Mouse (Mus musculus): Measurements from ENCODE around the gene Eno1. TPM values are rescaled to one million over a fixed set of nuclear protein-coding genes. Genes with fewer than 3 reads are reported as not detected.

The Eno1 gene
- polyA plus RNA-seq, 1 experiment from 2014 or later, result 1,672 TPM

DNA sequence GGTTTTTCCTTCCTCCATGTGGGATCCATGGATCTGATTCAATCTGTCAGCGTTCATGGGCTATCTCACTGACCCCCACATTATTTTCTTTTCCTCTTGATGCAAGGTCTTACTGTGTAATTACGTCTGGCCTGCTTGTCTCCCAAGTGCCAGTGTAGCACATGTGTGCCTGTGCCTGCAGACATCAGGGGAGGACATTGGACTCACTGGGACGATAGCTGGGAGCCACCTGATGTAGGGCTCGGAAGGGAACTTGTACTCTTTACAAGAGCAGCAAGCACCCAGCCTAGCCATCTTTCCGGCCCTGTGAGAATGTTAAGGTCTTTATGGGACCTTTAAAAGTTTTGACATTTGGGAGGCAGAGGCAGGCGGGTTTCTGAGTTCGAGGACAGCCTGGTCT is 58.3 kb downstream of the Eno1 start:
- Histone ChIP-seq H3K27me3 (ENCODE audit: control insufficient read depth, insufficient read depth, low read length) (no peaks in the 10 kb centered on the region), H3K27ac (ENCODE audit: low read length) (no peak overlapping the region), H3K9ac (ENCODE audit: low read length) (no peak overlapping the region), H3K4me3 (ENCODE audit: low read length) (no peak overlapping the region), H3K36me3 (ENCODE audit: control insufficient read depth, insufficient read depth) (peaks cover 4% of the 10 kb centered on the region; the same call in 1 of the 2 replicates), H3K9me3 (replicated peaks; ENCODE audit: control insufficient read depth, low read length) (0 out of 2 replicates have a peak, but pooled peaks cover 2% of the 10 kb centered on the region), H3K4me2 (ENCODE audit: low read depth, low read length) (no peak overlapping the region), H3K4me1 (ENCODE audit: control insufficient read depth, insufficient read depth, low read length) (0 out of 2 replicates have a peak, but pooled peaks cover 2% of the 10 kb centered on the region)
- WGBS, result 93% methylated on average over 7 of the region's 7 CpGs
- no peak for ATAC-seq (replicated peaks; ENCODE audit: extremely low read depth, insufficient read depth, low FRiP score)

DNA sequence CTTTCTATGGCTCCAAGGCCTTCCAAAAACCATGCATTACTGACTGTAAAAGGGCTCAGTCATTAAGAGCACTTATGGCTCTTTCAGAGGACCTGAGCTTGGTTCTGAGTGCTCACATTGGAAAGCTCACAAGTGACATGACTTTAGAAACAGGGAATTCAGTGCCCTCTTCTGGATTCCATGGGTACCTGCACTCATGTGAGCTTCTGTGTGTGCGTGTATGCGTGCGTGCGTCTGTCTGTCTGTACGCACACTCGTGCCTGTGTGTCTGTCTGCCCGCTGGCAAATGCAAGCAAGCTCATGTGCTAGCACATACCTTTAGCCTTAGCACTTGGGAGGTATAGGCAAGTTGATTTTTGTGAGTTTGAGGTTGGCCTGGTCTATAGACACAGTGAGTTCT is 59.4 kb downstream of the Eno1 start:
- Histone ChIP-seq H3K9me3 (replicated peaks; ENCODE audit: control insufficient read depth, low read length) (0 out of 2 replicates have a peak, but pooled peaks cover 2% of the 10 kb centered on the region), H3K27ac (ENCODE audit: low read length) (no peak overlapping the region), H3K4me2 (ENCODE audit: low read depth, low read length) (no peak overlapping the region), H3K4me1 (ENCODE audit: control insufficient read depth, insufficient read depth, low read length) (peaks cover 3% of the 10 kb centered on the region; the same call in 1 of the 2 replicates), H3K9ac (ENCODE audit: low read length) (no peak overlapping the region), H3K36me3 (ENCODE audit: control insufficient read depth, insufficient read depth) (peaks cover 4% of the 10 kb centered on the region; the same call in 1 of the 2 replicates), H3K4me3 (ENCODE audit: low read length) (no peak overlapping the region), H3K27me3 (ENCODE audit: control insufficient read depth, insufficient read depth, low read length) (no peaks in the 10 kb centered on the region)
- no peak for ATAC-seq (replicated peaks; ENCODE audit: extremely low read depth, insufficient read depth, low FRiP score)
- WGBS, result 93% methylated on average over 7 of the region's 7 CpGs

Other genes starting within 250 kb of the Eno1 start
- gene H6pd, start 227.7 kb upstream of the Eno1 start, polyA plus RNA-seq (2015; fragmentation: Nextera tagmentation; extraction: Ambion mirVana), result 11.4 and 14.6 TPM in 2 replicates
- gene Gpr157, start 149.4 kb upstream of the Eno1 start, polyA plus RNA-seq (2015; fragmentation: Nextera tagmentation; extraction: Ambion mirVana), result 4.3 and 4.5 TPM in 2 replicates
- 0.49 and 0.77 TPM in 2 replicates for gene Slc2a5, start 117.4 kb upstream of the Eno1 start, polyA plus RNA-seq (2015; fragmentation: Nextera tagmentation; extraction: Ambion mirVana)
- not detected in 2 replicates for gene Slc2a7, start 87.7 kb upstream of the Eno1 start, polyA plus RNA-seq (2015; fragmentation: Nextera tagmentation; extraction: Ambion mirVana)
- not detected in 2 replicates for gene Car6, start 35.4 kb upstream of the Eno1 start, polyA plus RNA-seq (2015; fragmentation: Nextera tagmentation; extraction: Ambion mirVana)
- 18.0 and 18.5 TPM in 2 replicates for gene Rere, start 44.9 kb downstream of the Eno1 start, polyA plus RNA-seq (2015; fragmentation: Nextera tagmentation; extraction: Ambion mirVana)